Mouse (Mus musculus): ENCODE results near the gene Ptma. TPM values are rescaled to one million over a fixed set of nuclear protein-coding genes. Genes with fewer than 3 reads are reported as not detected.
A peak's percentile ranks its signal among the peaks of the same experiment; 100 is the strongest.
"Not testable (repeated sequence)": the region's sequence is repeated elsewhere in the genome, so short reads cannot be mapped to it uniquely, and the experiment has no call there.

Ptma gene
- polyA plus RNA-seq, 1 experiment from 2014 or later: 789 TPM

GRCm38 (mm10) chr1:86482761-86483160 lies 43.8 kb upstream of the Ptma start:
- Histone ChIP-seq H3K4me1 (ENCODE audit: control insufficient read depth in 2 of 2, insufficient read depth in 2 of 2, low read length in 2 of 2) (peaks cover 2 to 5% of the 10 kb centered on the region in 2 experiments; a peak in 2 of 4 replicates), H3K9ac (ENCODE audit: low read length) (no peak overlapping the region), H3K9me3 (ENCODE audit: control insufficient read depth, low read length) (no peaks in the 10 kb centered on the region), H3K4me2 (ENCODE audit: low read length) (no peak overlapping the region), H3K4me3 (ENCODE audit: control insufficient read depth in 1 of 2, insufficient read depth in 1 of 2, low read depth in 1 of 2, low read length in 2 of 2) (no peak overlapping the region), H3K27me3 (ENCODE audit: control insufficient read depth, insufficient read depth, low read length) (no peaks in the 10 kb centered on the region), H3K27ac (replicated peaks in 1 of 2; ENCODE audit: control insufficient read depth in 1 of 2, insufficient read depth in 1 of 2, low read depth in 2 of 2, low read length in 2 of 2) (no peak overlapping the region), H3K36me3 (ENCODE audit: control insufficient read depth, insufficient read depth, low read length) (no peaks in the 10 kb centered on the region)
- no peak for ATAC-seq (ENCODE audit: insufficient number of reproducible peaks, insufficient read depth, low FRiP score, low read depth)
- 53% methylated on average over 1 of the region's 1 CpGs for WGBS

GRCm38 (mm10) chr1:86485346-86485745 lies 41.2 kb upstream of the Ptma start:
- no peak for ATAC-seq (ENCODE audit: insufficient number of reproducible peaks, insufficient read depth, low FRiP score, low read depth)
- WGBS: 100% methylated on average over 1 of the region's 1 CpGs
- H3K4me1 ChIP-seq (ENCODE audit: control insufficient read depth in 2 of 2, insufficient read depth in 2 of 2, low read length in 2 of 2): peaks cover 5 to 8% of the 10 kb centered on the region in 2 experiments; a peak in 3 of 4 replicates

GRCm38 (mm10) chr1:86485858-86486257 lies 40.7 kb upstream of the Ptma start:
- not testable (repeated sequence) for H3K9me3 ChIP-seq (ENCODE audit: control insufficient read depth, low read length); H3K4me2 ChIP-seq (ENCODE audit: low read length); H3K27me3 ChIP-seq (ENCODE audit: control insufficient read depth, insufficient read depth, low read length); H3K4me3 ChIP-seq (ENCODE audit: control insufficient read depth in 1 of 2, insufficient read depth in 1 of 2, low read depth in 1 of 2, low read length in 2 of 2); H3K27ac ChIP-seq (replicated peaks in 1 of 2; ENCODE audit: control insufficient read depth in 1 of 2, insufficient read depth in 1 of 2, low read depth in 2 of 2, low read length in 2 of 2); ATAC-seq (ENCODE audit: insufficient number of reproducible peaks, insufficient read depth, low FRiP score, low read depth); H3K36me3 ChIP-seq (ENCODE audit: control insufficient read depth, insufficient read depth, low read length); H3K9ac ChIP-seq (ENCODE audit: low read length)
- 97% methylated on average over 6 of the region's 6 CpGs for WGBS
- H3K4me1 ChIP-seq (ENCODE audit: control insufficient read depth in 2 of 2, insufficient read depth in 2 of 2, low read length in 2 of 2): peaks cover 5 to 12% of the 10 kb centered on the region in 2 experiments; a peak in 3 of 4 replicates

More at GRCm38 (mm10) chr1:86485346-86485745, 41.2 kb upstream of the Ptma start:
- Histone ChIP-seq H3K4me2 (ENCODE audit: low read length) (no peak overlapping the region), H3K27ac (replicated peaks in 1 of 2; ENCODE audit: control insufficient read depth in 1 of 2, insufficient read depth in 1 of 2, low read depth in 2 of 2, low read length in 2 of 2) (no peak overlapping the region), H3K9me3 (ENCODE audit: control insufficient read depth, low read length) (no peaks in the 10 kb centered on the region), H3K4me3 (ENCODE audit: control insufficient read depth in 1 of 2, insufficient read depth in 1 of 2, low read depth in 1 of 2, low read length in 2 of 2) (no peak overlapping the region), H3K27me3 (ENCODE audit: control insufficient read depth, insufficient read depth, low read length) (no peaks in the 10 kb centered on the region), H3K36me3 (ENCODE audit: control insufficient read depth, insufficient read depth, low read length) (no peaks in the 10 kb centered on the region), H3K9ac (ENCODE audit: low read length) (no peak overlapping the region)

- no peaks in the 10 kb centered on the region for H3K27me3 ChIP-seq (ENCODE audit: control insufficient read depth, insufficient read depth, low read length)
- 8% methylated on average over 13 of the region's 13 CpGs for WGBS
- peaks cover 8 to 18% of the 10 kb centered on the region in 2 experiments for H3K4me1 ChIP-seq (ENCODE audit: control insufficient read depth in 2 of 2, insufficient read depth in 2 of 2, low read length in 2 of 2)
- peak overlapping the region; percentile 53 to 62 for H3K4me3 ChIP-seq (ENCODE audit: control insufficient read depth in 1 of 2, insufficient read depth in 1 of 2, low read depth in 1 of 2, low read length in 2 of 2)
- H3K9me3 ChIP-seq (ENCODE audit: control insufficient read depth, low read length): no peaks in the 10 kb centered on the region
- H3K9ac ChIP-seq (ENCODE audit: low read length): peak overlapping the region; percentile 76
- H3K36me3 ChIP-seq (ENCODE audit: control insufficient read depth, insufficient read depth, low read length): no peaks in the 10 kb centered on the region
- peak overlapping the region; percentile 63 for H3K4me2 ChIP-seq (ENCODE audit: low read length)
- no peak for ATAC-seq (ENCODE audit: insufficient number of reproducible peaks, insufficient read depth, low FRiP score, low read depth)
- peak overlapping the region; percentile 91 to 97 for H3K27ac ChIP-seq (replicated peaks in 1 of 2; ENCODE audit: control insufficient read depth in 1 of 2, insufficient read depth in 1 of 2, low read depth in 2 of 2, low read length in 2 of 2)
Observed at GRCm38 (mm10) chr1:86486703-86487294, 39.7 kb upstream of the Ptma start.

GRCm38 (mm10) chr1:86487295-86487907 lies 39.1 kb upstream of the Ptma start:
- H3K9ac ChIP-seq (ENCODE audit: low read length): peak overlapping the region; percentile 91
- no peaks in the 10 kb centered on the region for H3K9me3 ChIP-seq (ENCODE audit: control insufficient read depth, low read length)
- no peaks in the 10 kb centered on the region for H3K27me3 ChIP-seq (ENCODE audit: control insufficient read depth, insufficient read depth, low read length)
- H3K4me2 ChIP-seq (ENCODE audit: low read length): peak overlapping the region; percentile 76
- under 1% methylated on average over 71 of the region's 74 CpGs for WGBS
- no peaks in the 10 kb centered on the region for H3K36me3 ChIP-seq (ENCODE audit: control insufficient read depth, insufficient read depth, low read length)
- ATAC-seq (ENCODE audit: insufficient number of reproducible peaks, insufficient read depth, low FRiP score, low read depth): peak; percentile 95
- H3K4me3 ChIP-seq (ENCODE audit: control insufficient read depth in 1 of 2, insufficient read depth in 1 of 2, low read depth in 1 of 2, low read length in 2 of 2): peak overlapping the region; percentile 54 to 76
- peak overlapping the region; percentile 91 to 97 for H3K27ac ChIP-seq (replicated peaks in 1 of 2; ENCODE audit: control insufficient read depth in 1 of 2, insufficient read depth in 1 of 2, low read depth in 2 of 2, low read length in 2 of 2)
- H3K4me1 ChIP-seq (ENCODE audit: control insufficient read depth in 2 of 2, insufficient read depth in 2 of 2, low read length in 2 of 2): peaks cover 14 to 24% of the 10 kb centered on the region in 2 experiments

- ATAC-seq (ENCODE audit: insufficient number of reproducible peaks, insufficient read depth, low FRiP score, low read depth): no peak
- peaks cover 17 to 28% of the 10 kb centered on the region in 2 experiments for H3K4me1 ChIP-seq (ENCODE audit: control insufficient read depth in 2 of 2, insufficient read depth in 2 of 2, low read length in 2 of 2)
- no peaks in the 10 kb centered on the region for H3K9me3 ChIP-seq (ENCODE audit: control insufficient read depth, low read length)
- H3K27me3 ChIP-seq (ENCODE audit: control insufficient read depth, insufficient read depth, low read length): no peaks in the 10 kb centered on the region
- peak overlapping the region; percentile 91 to 95 for H3K27ac ChIP-seq (replicated peaks in 1 of 2; ENCODE audit: control insufficient read depth in 1 of 2, insufficient read depth in 1 of 2, low read depth in 2 of 2, low read length in 2 of 2)
- H3K4me2 ChIP-seq (ENCODE audit: low read length): peak overlapping the region; percentile 76
- peak overlapping the region; percentile 91 for H3K9ac ChIP-seq (ENCODE audit: low read length)
- 7% methylated on average over 20 of the region's 20 CpGs for WGBS
- H3K36me3 ChIP-seq (ENCODE audit: control insufficient read depth, insufficient read depth, low read length): no peaks in the 10 kb centered on the region
- H3K4me3 ChIP-seq (ENCODE audit: control insufficient read depth in 1 of 2, insufficient read depth in 1 of 2, low read depth in 1 of 2, low read length in 2 of 2): peak overlapping the region; percentile 54 to 76
Observed at GRCm38 (mm10) chr1:86487908-86488314, 38.6 kb upstream of the Ptma start.

- Histone ChIP-seq H3K9me3 (ENCODE audit: control insufficient read depth, low read length) (no peaks in the 10 kb centered on the region), H3K4me2 (ENCODE audit: low read length) (peak overlapping the region; percentile 76), H3K4me3 (ENCODE audit: control insufficient read depth in 1 of 2, insufficient read depth in 1 of 2, low read depth in 1 of 2, low read length in 2 of 2) (peak overlapping the region; percentile 54 to 76; a peak in 3 of 4 replicates), H3K9ac (ENCODE audit: low read length) (peak overlapping the region; percentile 91), H3K27me3 (ENCODE audit: control insufficient read depth, insufficient read depth, low read length) (no peaks in the 10 kb centered on the region), H3K36me3 (ENCODE audit: control insufficient read depth, insufficient read depth, low read length) (no peaks in the 10 kb centered on the region), H3K4me1 (ENCODE audit: control insufficient read depth in 2 of 2, insufficient read depth in 2 of 2, low read length in 2 of 2) (peaks cover 17 to 28% of the 10 kb centered on the region in 2 experiments), H3K27ac (replicated peaks in 1 of 2; ENCODE audit: control insufficient read depth in 1 of 2, insufficient read depth in 1 of 2, low read depth in 2 of 2, low read length in 2 of 2) (peak overlapping the region; percentile 91 to 95; a peak in 2 of 4 replicates)
- ATAC-seq (ENCODE audit: insufficient number of reproducible peaks, insufficient read depth, low FRiP score, low read depth): no peak
- 73% methylated on average over 7 of the region's 7 CpGs for WGBS
Observed at GRCm38 (mm10) chr1:86488326-86488725, 38.2 kb upstream of the Ptma start.
